Mouse (Mus musculus) megakaryocyte-erythroid progenitor cell, adult 5 weeks (primary cell): Measurements from ENCODE around the gene Casp1. TPM values are rescaled to one million over a fixed set of nuclear protein-coding genes. Genes with fewer than 3 reads are reported as not detected.

ENCODE experiments used
- polyA plus RNA-seq: library from polyadenylated mRNA; stranded (reverse); fragments of >175 nt; gene quantifications from 2 replicates; pipeline ENCODE4 v1.2.3, GENCODE M21; 2012

Gene Casp1
- 1.6 and 2.0 TPM in 2 replicates for polyA plus RNA-seq

GRCm38 (mm10) chr9:5298329-5299131, at the start of gene Casp1:
Gene Casp1 (plus strand): TSS chr9:5298517.

GRCm38 (mm10) chr9:5308561-5308960, 10.2 kb downstream of the Casp1 start, which contains the start of gene Casp4:
Gene Casp4 (plus strand): TSS chr9:5308828.

GRCm38 (mm10) chr9:5345291-5345898, 47.1 kb downstream of the Casp1 start, which contains the start of gene Casp12:
Gene Casp12 (plus strand): TSS chr9:5345430.

Other genes starting within 250 kb of the Casp1 start
- gene Casp4, start 10.3 kb downstream of the Casp1 start, polyA plus RNA-seq, result 1.3 and 2.0 TPM in 2 replicates
- gene Casp12, start 46.9 kb downstream of the Casp1 start, polyA plus RNA-seq, result 0.09 and 0.10 TPM in 2 replicates